Mouse (Mus musculus) gastrocnemius, postnatal 4 days (tissue): Measurements from ENCODE around the gene Ercc4. TPM values are rescaled to one million over a fixed set of nuclear protein-coding genes. Genes with fewer than 3 reads are reported as not detected.

Experiments used
- DNase-seq, 2 experiments: peaks; one replicate each; pipeline ENCODE4 v3.0.0; 2021 to 2022; ENCODE audit warnings: low spot score in 2 of 2, mixed read lengths in 2 of 2
- total RNA-seq, 2 experiments: library from RNA; stranded (reverse); gene quantifications; 2 replicates each; pipeline ENCODE4 v1.2.3; 2021

The Ercc4 gene
- total RNA-seq, 2 experiments from 2014 or later = 11.0 to 12.8 TPM

GRCm38 (mm10) chr16:13193663-13194071 is 84.2 kb downstream of the Ercc4 start:
- no peak for DNase-seq

- no peak for DNase-seq
Measured at GRCm38 (mm10) chr16:13194882-13195281, 85.4 kb downstream of the Ercc4 start.

GRCm38 (mm10) chr16:13196626-13197025 is 87.1 kb downstream of the Ercc4 start:
- no peak for DNase-seq

- DNase-seq = no peak
Measured at GRCm38 (mm10) chr16:13197293-13197692, 87.8 kb downstream of the Ercc4 start.

GRCm38 (mm10) chr16:13199204-13199603 is 89.7 kb downstream of the Ercc4 start:
- no peak for DNase-seq

Other genes with a start within 250 kb of the Ercc4 start
- 10 to 100 TPM; 32.0 to 32.9 TPM for gene Mrtfb, start 146.8 kb downstream of the Ercc4 start, total RNA-seq